Mouse (Mus musculus) layer of hippocampus, adult 11-12 months (tissue): ENCODE results near the gene Mthfd1l.
"Not testable (repeated sequence)": the region's sequence is repeated elsewhere in the genome, so short reads cannot be mapped to it uniquely, and the experiment has no call there.

ENCODE experiments used
- DNase-seq: peaks from one replicate; pipeline ENCODE4 v3.0.0; 2022; ENCODE audit warnings: low spot score

Gene Mthfd1l

DNA sequence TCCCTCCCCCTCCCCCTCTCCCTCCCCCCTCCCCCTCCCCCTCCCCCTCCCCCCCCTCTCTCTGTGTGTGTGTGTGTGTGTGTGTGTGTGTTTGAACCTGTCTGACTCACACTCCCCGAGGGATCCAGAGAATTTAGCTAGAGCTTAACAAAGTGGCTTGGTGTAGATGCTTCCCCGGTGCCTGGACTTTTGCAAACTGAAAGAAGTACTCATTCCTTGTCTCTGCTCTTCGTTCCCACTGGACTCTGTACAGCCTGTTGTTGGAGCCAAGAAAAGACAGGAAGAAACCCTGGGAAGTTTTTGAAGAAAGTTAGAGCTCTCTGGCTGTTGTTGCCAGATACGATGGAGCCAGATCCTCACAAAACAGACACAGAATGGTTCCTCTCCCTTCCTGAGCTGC is 73.6 kb downstream of the Mthfd1l start:
- no peak for DNase-seq

DNA sequence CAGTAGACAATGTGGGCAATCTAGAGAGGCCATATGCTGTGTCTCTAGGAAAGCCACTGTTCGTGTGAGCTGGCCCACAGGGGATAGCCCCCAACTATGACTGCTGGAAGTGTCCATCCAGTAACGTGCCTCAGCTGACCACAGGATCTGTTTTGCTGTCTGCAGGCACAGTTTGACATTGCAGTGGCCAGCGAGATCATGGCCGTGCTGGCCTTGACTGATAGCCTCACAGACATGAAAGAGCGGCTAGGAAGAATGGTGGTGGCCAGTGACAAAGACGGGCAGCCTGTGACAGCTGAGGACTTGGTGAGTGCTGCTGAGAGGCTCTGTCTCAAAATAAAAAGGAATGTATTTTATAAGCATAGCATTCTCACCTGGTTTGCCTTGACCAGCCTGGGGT is 74.7 kb downstream of the Mthfd1l start:
- DNase-seq: no peak

DNA sequence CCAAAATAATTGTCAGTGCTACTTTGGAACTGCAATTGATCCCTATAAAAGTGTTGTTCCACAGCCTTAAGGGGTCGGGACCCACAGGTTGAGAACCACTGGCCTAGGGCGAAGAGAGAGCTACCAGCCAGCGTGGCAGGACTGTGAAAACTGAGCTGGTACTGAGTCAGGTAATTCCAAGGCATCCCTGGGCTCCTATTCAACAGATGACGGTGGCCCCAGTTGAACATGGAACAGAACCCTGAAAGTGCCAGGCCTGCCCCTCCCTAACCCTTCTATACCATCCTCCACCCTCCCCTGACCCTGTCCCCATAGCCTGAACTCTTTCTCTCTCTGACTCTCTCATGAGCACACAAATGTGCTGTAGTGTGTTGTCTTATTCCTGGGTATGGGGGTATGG is 77.3 kb downstream of the Mthfd1l start:
- no peak for DNase-seq

DNA sequence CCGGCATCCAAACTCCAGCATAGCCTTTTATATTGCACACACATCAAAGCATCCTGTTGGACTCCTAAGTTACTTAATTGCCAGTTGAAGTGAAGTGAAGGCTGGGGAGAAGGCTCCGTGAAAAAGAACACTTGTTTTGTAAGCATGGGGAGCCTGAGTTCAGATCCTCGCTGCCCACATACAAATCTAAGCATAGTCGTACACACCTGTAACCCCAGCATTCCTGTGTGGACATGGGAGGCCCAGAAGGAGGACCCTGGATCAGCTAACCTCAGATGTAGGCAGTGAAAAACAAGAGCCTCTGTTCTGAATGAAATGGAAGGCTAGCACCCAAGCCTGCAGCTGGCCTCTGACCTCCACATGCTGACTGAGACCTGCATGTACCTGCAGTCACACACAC is 79.8 kb downstream of the Mthfd1l start:
- DNase-seq: no peak

DNA sequence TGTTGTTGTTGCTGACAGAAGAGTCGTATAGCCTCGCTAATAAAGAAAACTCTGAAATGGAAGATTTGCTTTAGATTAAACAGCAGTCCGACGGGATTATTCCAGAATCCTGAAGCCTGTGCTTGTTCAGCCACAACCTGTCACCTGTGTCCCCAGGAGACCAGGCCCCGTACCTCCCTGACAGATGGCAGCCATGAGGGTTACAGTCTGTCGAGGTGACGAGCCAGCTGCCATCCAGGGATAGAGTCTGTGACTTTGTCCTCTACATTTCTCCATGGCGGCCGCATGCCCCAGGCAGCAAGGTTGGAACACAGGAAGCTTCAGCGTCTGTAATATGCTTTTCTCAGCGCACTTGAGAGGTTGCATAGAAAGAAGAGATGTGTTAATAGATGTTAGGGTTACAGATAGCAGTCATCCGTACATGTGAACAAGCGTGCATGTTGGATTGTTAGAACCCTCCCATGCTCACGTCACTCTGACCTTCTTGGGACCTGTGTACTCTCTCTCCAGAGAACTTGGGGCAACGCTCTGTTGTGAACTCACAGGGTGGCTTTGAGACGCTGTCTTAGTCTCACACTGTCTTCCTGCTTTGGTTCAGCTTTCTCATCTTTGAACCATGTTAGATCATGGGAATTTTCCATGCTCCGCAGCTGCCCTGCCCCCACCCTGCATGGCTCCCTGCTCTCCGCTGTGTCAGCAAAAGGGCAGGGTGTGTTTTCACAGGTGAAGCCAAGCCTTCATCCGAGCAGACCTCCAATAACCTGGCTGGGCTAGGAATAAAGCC is 80.6 kb downstream of the Mthfd1l start:
- no peak for DNase-seq

DNA sequence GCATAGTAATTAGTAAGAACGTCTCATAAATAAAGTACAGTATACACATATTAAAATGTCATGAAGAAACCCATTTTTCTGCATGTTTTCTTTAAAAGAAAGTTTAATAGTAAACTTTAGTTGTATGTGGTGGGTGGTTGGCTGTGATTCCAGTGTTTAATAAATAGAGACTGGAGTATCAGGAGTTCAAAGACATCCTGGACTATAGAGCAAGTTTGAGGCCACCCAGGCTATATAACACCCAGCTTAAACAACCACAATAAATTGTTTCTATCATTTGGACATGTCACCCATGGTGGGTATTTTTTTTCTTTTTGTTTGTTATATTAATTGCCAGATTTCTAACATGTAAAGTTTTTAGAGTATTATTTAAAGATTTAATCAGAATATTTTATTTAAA is 81.7 kb downstream of the Mthfd1l start:
- DNase-seq: no peak

DNA sequence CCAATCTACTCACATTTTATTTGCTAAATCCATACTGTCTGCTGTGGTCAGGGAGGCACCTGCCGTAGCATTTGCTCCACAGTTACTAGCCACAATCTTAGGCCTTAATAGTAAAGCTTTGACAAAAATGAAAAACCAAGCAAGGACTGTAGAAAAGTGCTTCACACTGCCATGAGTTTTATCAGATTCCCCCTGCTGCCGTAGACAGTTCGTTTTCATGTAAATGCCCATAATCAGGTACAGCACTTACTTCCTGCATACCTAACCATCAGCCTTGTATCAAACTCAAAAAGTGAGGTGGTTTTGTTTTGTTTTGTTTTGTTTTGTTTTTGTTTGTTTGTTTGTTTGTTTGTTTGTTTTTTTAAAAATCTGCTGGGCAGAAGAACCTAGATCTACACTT is 84.5 kb downstream of the Mthfd1l start:
- DNase-seq: no peak

DNA sequence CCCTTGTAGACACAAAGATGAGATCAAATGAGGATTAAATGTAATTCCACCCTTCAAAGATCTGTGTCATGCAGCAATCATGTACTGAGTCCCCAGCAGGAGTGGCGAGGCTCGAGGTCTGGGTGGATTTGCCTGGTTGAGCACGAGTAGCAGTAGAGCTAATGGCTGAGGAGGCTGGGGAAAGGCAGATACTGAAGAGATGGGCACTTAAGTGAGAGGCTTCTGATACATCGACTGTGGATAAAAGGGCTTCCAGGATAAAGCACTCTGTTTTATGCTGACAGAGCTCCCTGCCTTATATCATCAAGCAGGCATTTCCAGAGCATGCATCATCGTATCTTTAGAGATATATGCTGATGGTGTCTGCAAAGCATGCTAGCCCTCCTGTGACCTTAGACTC is 84.9 kb downstream of the Mthfd1l start:
- DNase-seq: no peak

DNA sequence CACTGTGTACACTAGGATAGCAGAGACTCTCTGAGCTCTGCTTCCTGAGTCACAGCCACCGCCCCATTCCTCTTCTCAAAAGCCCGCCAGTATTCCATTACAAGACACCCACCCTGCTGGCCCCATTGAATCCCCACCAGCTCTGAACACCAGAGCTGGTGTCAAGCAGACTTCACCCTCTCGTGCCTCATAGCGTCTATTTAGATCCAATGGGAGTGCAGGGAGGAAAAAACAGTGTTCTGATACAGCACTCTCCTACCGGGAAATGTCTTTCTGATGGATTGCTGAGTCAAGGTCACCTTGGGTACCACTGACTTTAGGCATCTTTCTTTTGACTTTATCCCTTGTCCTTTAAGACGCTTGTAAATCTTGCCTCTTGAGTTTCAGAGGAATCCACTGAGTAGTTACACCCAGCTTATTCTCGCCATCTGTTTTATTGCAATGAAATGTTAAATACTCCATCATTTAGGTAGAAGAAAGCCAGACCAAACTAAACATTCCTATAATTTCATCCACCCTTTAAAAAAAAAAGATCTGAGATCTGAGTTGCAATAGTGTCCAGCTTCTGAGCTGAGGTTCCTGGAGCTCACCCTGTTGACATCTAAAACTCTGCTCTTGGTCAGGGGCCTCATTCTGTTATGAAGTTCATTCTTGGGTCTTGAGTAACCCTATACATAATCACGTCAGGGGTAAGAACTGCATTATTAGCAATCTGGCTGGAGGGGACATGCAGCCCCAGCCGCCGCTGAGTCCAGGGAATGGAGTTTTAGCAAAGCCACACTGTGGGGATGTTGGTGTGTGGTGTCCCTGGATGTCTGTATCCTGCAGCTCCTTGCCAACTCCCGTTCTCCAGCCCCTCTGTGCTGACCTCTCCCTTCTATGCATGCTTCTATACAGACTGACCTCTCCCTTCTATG is 88.4 kb downstream of the Mthfd1l start:
- no peak for DNase-seq

DNA sequence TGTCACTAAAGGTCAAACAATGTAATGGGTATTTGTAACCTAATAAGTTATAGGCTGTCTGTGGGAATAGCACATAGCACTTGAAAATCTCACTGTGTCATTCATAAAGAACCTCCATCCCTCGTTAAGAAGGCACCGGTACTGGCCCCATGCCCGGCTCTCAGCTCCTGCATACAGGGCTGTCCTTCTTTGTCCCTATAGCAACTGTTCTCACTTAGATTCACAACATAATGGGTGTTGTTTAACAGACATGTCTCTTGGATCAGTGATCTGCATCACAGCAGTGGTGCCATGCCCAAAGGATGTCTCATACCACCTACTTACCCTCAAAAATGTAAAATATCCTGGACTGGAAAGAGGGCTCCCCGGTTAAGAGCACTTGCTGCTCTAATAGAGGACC is 90.6 kb downstream of the Mthfd1l start:
- no peak for DNase-seq

DNA sequence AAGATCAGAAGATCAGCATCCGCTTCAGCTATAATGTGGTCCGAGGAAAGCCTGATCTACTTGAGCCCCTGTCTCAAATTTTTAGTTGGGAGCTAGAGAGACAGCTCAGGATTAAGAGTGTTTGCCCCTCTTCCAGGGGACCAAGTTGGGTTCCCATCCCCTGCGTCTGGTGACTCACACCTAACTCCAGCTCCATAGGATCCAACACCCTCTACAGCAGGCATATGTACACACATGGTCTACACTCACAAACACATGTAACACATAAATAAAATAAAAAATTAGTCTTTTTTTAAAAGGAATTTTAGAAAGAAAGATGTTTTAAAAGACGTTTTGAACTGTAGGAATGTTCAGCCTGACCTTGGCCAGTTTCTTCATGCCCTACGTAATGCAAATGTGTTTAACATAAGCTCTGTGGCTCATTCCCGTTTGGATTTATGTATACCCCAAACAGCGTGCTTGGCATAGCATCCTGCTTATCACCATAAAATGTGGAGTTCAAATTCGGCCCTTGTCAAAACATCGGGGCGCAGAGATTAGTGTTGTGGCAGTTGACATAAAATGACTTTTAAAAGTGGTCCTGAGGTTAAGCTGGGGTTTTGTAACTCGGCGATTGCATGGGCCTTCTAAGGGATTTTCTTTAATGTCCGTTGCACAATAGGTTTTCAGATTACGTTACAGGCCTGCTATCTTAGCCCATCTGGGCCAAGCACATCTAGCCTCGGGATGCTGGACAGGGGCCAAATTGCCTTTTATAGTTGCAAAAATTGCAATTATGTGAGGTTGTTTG is 92.6 kb downstream of the Mthfd1l start:
- DNase-seq: no peak

DNA sequence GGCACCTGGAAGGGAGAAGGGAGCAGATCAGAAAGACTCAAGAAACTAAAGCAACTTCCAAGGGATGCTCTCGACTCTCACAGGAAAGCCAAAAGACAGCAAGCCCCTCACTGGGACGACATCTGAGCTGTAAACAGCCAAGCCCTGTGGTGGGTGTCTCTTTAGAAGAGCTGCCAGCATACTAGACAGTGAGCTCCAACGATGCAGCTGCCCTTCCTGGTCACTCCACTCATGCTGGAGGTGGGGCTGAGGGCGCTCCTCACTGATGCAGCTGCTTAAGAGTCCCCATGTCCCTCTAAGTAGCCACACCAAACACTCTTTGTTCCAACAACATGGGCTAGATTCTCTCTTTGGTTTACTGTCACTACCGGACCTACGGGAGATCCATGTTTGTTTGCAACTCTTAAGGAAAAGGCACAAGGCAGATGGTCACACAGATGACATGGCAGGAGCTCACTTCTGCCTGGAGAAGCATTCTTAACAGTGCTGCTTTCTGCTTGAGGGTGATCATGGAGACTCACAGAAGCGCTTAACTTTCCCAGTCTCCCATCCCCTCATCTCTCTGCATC is 96.4 kb downstream of the Mthfd1l start:
- DNase-seq: no peak

DNA sequence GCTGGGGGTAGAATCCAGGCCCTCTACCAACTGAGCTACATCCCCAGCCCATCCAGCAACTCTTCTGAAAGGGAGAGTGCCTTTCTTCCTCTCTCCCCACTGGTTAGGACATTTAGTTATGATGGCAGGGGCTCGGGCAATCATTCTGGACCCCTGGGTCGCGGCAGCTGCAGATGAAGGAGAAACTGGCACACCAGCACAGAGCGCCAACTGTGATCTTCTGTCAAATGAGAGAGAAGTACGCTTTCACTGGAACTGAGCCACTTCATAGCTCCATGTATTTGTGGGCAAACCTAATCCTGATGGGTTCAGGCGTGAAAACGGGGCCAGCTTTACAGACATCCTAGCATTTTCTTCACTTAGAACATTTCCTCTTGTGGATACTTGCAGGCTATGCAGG is 97.1 kb downstream of the Mthfd1l start:
- DNase-seq: no peak

DNA sequence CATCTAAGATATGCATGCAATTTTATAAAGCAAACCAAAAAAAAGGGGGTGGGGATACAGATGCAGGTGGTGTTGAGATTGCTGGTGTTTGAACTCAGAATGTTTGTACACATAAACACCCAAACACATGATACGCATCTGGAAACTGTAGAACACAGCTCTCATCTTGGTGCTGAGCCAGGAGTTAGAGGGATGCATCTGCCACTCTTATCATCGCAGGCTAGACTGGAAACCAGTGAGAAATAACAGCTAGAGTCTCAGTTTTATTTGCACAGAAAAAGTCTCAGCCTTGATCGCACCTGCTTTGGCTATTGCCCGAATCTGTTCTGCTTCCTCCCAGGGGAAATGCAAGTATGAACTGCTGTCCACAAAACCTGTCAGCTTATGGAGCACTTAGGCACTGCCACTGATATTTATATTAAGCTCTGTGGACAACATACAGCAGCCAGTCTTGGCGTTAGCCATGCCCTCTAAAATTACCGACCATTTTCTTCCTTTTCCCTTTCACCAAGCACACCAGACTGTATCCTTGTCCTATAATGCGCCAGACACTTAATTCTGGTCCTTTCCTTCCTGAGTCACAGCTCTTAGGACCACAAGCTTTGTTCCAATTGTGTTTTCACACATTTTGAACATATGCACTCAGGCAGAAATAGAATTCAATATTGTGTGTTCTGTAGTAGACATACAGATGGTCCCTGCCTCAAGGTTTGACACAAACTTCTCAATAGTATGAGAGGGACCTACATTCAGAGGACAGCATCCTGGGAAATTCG is 98.3 kb downstream of the Mthfd1l start:
- no peak for DNase-seq

DNA sequence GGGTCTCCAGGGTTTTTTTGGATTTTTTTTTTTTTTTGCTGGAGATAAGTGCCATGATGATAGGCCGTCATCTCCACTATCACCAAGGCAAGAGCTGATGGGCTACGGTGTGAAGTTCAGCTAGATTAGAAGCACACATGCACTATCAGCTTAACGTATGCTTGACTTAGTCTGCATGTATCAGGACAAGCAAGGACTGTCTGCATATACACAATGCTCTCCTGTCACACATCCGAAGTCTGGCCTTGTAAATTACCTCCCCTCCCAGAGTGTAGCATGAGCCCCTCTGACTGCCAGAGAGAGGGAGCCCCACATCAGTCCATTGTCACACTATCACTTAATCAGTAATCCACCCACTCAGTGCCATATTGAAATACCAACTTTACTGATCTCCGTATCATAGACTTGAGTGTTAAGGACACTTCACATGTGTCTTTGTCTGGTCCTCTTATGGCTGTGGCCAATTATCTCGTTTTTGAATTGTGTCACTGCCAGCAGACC is 99.0 kb downstream of the Mthfd1l start:
- DNase-seq: no peak

DNA sequence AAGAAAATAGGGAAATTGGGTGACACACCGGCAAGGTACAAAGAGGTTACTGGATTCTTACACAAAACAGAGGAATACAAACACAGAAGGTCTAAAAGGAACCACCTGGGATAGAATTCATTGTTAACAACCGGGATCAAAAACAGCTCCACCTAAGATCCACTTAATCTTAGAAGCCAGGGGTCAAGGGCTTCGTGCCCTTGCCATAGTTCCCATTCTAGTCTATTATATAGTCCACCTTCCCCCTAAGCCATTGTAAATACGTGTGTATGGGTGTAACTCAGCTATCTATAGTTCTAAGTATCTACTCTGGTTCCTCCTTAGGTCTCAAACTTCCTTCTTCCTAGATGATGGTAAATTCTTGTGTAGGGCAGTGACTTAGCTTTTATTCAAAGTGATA is 99.6 kb downstream of the Mthfd1l start:
- DNase-seq: not testable (repeated sequence)

DNA sequence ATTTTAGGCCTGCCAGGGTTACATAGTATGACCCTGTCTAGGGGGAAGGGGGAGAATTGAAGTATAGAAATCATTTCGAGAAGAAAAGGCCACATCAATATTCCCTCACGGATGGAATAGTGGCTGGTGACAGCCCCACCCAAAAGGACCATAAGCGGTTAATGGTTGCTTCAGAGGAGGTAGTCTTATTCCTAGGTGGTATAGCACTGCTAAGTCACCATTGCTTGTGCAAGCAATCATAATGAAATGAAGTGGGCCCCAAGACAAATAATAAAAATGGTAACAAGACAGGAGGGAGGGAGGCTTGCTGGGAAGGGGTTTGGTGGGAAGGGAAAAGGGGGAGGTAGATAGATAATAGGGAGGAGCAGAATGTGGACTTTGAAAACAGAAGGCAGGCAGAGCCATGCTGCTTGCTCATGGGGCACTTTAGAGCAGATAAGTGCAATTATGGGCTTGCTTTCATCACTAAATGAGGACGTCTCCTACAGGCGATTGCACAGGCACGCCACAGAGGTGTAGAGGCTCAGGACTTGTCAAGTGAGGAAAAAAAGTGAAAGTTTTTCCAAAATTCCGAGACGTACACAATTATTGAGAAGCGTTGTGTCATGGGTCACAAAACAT is 105.4 kb downstream of the Mthfd1l start:
- no peak for DNase-seq

DNA sequence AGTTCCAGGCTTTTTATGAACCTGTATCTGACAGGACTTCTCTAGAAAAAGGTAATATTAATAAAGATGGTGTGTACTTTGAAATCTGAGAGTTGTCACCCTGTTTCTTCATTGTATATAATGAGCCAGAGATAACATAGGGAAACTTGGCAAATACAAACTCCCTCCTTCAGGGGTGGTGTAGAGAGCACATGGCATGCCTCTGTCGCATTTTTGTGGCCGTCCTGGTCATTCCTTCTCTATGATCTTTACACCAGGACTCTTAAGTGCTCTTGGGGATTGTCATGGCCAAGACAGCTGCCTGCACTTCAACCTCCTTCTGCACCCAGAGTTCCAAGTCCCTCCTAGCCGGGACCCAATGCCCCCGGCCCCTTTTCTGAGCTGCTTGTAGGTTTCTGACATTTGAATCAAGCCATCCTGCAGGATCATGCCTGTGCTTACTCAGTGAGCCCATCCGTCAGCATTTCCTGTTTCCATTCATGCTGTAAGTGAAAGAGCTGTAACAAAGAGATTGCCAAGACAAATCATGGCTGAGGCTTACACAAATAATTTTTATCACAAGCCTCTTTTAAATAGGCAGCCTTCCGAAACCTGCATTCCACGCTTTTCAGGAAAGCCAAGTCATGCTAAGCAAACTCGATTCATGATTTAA is 106.2 kb downstream of the Mthfd1l start:
- no peak for DNase-seq

DNA sequence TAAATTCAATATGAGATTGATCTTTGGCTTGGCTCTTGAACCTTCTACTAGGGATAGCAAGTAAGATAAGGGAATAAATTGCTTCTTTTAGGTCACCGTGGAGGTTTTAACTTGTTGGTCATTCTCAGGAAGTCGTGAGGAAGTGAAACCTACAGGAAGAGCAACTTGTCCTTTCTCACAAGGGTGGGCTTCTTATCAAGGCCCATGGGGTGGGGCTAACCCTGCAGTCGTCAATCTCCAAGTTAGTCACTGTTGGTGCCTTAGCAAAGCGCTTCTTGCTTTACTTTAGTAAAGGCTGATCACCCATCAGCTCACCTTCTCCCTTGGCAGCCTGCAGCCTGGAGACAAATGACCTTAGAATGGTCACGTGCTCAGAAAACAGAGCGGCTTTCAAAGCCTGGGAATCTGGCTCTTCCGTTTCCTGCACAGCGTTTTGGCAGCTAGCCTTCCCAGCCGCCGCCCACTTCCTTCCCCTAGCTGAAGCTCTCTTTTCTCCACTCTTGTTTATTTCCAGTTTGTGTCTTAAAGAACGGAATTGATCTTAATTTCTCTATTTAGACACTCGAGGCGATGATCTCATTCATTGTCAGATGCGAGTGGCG is 106.8 kb downstream of the Mthfd1l start:
- peak; percentile 64 for DNase-seq

DNA sequence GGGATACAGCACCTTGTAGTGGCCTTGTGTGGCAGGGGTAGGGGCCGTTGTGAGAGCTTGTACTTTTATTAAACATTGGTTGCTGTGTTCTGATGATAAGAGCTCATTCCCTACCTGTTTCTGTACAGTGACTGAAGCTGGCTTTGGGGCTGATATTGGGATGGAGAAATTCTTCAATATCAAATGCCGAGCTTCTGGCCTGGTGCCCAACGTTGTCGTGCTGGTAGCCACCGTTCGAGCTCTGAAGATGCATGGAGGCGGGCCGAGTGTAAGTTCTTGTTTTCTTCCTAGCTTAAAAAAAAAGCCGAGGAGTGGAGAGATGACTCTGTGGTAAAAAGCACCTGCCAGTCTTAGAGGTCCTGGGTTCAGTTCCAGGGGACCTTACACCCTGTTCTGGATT is 110.7 kb downstream of the Mthfd1l start:
- DNase-seq: no peak
